Mouse (Mus musculus) cerebellum, adult 2 months (tissue): ENCODE measurements around the gene Rere. TPM values are rescaled to one million over a fixed set of nuclear protein-coding genes. Genes with fewer than 3 reads are reported as not detected.
"Not testable (repeated sequence)": the region's sequence is repeated elsewhere in the genome, so short reads cannot be mapped to it uniquely, and the experiment has no call there.

ENCODE experiments used
- DNase-seq, 2 experiments: peaks; one replicate each; pipeline ENCODE4 v3.0.0; 2021
- H3K27ac ChIP-seq: fragments of 200-500 bp; 2 replicates; pipeline ENCODE4 v1.5.1; 2012; ENCODE audit warnings: low read length, control low read depth, inconsistent platforms; ENCODE audit not compliant: insufficient read depth
- H3K27me3 ChIP-seq: fragments of 200-500 bp; 2 replicates; pipeline ENCODE4 v1.6.1; 2012; ENCODE audit warnings: inconsistent platforms, mild to moderate bottlenecking, low read length, moderate library complexity; ENCODE audit not compliant: control insufficient read depth, insufficient read depth
- H3K4me1 ChIP-seq: fragments of 200-500 bp; 2 replicates; pipeline ENCODE4 v1.6.1; 2011; ENCODE audit warnings: low read length; ENCODE audit not compliant: control insufficient read depth, insufficient read depth
- H3K4me3 ChIP-seq: fragments of 200-500 bp; replicated peaks from 2 replicates; pipeline ENCODE3; 2011; ENCODE audit warnings: mild to moderate bottlenecking, low read depth, low read length, control low read depth; ENCODE audit not compliant: insufficient read depth
- CTCF ChIP-seq: fragments of 200-500 bp; IDR thresholded peaks from 2 replicates; pipeline ENCODE4 v1.5.1; 2011; ENCODE audit warnings: low read depth, mild to moderate bottlenecking, control low read depth, low read length, moderate library complexity, borderline replicate concordance; ENCODE audit not compliant: insufficient read depth
- POLR2A ChIP-seq: fragments of 200-500 bp; IDR thresholded peaks from 2 replicates; pipeline ENCODE4 v1.6.1; 2011; ENCODE audit warnings: low read length, control low read depth, borderline replicate concordance; ENCODE audit not compliant: insufficient read depth
- WGBS: fragments of 180-500 bp; shearing (Covaris S2); methylation state at CpG from one replicate; pipeline ENCODE4 v1.1.7; 2018; 5-methylcytosine and 5-hydroxymethylcytosine counted together
- polyA plus RNA-seq: library from polyadenylated mRNA; depleted of rRNA; stranded (reverse); fragments of >200 nt; gene quantifications from 2 replicates; pipeline ENCODE4 v1.2.3, GENCODE M21; 2012

Gene Rere
- polyA plus RNA-seq, 1 experiment = 69.1 TPM

- no peaks in the 10 kb centered on the region for H3K27me3 ChIP-seq
- no peak for DNase-seq
- H3K4me1 ChIP-seq = peaks cover 12% of the 10 kb centered on the region
- TF ChIP-seq POLR2A (no peak), CTCF (no peak)
- no peak overlapping the region for H3K4me3 ChIP-seq
- 78% methylated on average over 7 of the region's 7 CpGs for WGBS
- no peak overlapping the region for H3K27ac ChIP-seq
Measured at GRCm38 (mm10) chr4:150531869-150532268, 250.4 kb downstream of the Rere start.

DNA sequence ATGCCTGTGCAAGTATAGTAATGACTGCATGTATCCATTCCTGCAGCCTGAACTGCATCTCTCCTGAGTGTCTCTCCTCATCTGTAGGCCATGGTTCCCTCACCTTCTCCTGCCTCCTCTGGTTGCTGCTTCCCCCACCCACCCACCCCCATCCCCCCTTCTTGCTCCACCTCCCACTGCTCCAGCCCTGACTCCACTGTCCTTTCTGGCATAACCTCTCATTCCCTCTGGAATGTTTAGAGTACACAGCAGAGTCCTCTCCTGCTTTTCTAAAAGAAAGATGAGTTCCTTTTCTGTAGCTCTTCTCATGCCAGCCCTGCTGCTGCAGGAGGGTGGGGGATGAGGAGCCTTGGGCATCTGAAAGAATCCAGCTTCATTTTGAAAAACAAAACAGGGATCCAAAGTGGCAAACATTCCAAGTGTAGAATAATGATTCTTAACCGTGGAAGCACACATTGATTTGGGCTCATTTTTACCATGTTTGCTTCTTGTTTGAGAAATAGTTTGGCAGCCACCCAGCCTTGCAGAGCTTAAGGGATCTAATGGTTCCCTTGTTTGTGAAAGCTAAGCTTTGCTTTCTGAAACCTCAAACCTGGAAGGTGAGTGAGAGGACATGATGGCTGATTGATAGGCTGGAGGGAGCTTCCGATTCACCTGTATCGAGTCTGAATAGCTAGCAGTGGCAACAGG lies 255.5 kb downstream of the Rere start:
- Histone ChIP-seq H3K27me3 (no peaks in the 10 kb centered on the region), H3K27ac (no peak overlapping the region), H3K4me1 (no peaks in the 10 kb centered on the region), H3K4me3 (no peak overlapping the region)
- no peak for TF ChIP-seq POLR2A
- no peak for TF ChIP-seq CTCF
- DNase-seq = no peak
- 81% methylated on average over 3 of the region's 3 CpGs for WGBS

DNA sequence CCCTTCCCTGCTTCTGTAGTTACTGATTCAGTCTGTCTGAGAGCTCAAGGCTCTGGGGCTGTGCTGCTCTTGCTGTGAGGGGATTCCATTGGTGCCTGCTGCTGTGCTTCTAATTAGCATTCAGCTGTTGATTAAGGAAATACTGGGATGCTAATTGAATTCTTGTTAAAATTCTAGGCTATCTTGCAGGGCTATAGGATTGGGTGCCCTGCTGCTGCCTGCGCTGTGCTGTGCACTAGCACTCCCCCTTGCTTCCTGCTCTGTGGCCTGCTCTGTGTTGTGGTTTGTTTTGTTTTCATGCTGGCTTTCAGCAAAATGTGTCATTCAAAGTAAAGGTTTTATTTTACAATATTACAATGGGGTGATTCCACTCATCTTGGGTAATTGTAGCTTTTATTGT lies 258.4 kb downstream of the Rere start:
- Histone ChIP-seq H3K4me3 (no peak overlapping the region), H3K4me1 (no peaks in the 10 kb centered on the region), H3K27me3 (no peaks in the 10 kb centered on the region), H3K27ac (no peak overlapping the region)
- DNase-seq = no peak
- WGBS = 88% methylated on average over 1 of the region's 1 CpGs
- TF ChIP-seq POLR2A (no peak), CTCF (no peak)

GRCm38 (mm10) chr4:150540392-150541094 lies 259.1 kb downstream of the Rere start:
- no peak for DNase-seq
- TF ChIP-seq POLR2A (no peak), CTCF (no peak)
- WGBS = 53% methylated on average over 5 of the region's 5 CpGs
- Histone ChIP-seq H3K27ac (no peak overlapping the region), H3K4me1 (no peaks in the 10 kb centered on the region), H3K4me3 (no peak overlapping the region), H3K27me3 (no peaks in the 10 kb centered on the region)

DNA sequence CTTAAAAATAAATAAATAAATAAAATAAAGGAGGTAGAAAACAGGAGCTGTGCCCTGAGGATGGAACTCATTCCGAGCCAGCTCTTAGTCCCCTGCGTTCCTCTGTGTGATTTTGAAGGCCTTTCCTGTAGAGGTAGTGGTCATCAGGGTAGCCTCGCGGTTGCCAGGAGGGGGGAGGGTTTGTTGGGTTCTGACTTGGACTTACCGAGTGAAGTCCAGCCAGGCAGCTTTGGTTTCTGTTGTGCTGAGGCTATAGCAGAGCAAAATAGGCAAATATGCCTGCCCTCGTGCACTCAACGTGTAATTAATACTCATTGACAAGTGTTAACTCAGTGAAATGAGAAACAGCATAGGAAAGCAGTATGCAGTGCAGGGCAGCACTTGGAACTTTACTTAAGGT lies 262.8 kb downstream of the Rere start:
- Histone ChIP-seq H3K4me3 (no peak overlapping the region), H3K27ac (no peak overlapping the region), H3K4me1 (no peaks in the 10 kb centered on the region), H3K27me3 (no peaks in the 10 kb centered on the region)
- no peak for DNase-seq
- 65% methylated on average over 7 of the region's 7 CpGs for WGBS
- TF ChIP-seq POLR2A (no peak), CTCF (no peak)

- Histone ChIP-seq H3K27me3 (no peaks in the 10 kb centered on the region), H3K27ac (no peak overlapping the region), H3K4me1 (no peaks in the 10 kb centered on the region), H3K4me3 (no peak overlapping the region)
- DNase-seq = no peak
- TF ChIP-seq POLR2A = no peak
- TF ChIP-seq CTCF = no peak
- WGBS = 77% methylated on average over 10 of the region's 10 CpGs
Measured at GRCm38 (mm10) chr4:150544652-150545258, 263.3 kb downstream of the Rere start.

- no peak for DNase-seq
- WGBS = 62% methylated on average over 7 of the region's 7 CpGs
- Histone ChIP-seq H3K27ac (no peak overlapping the region), H3K4me3 (no peak overlapping the region), H3K4me1 (no peaks in the 10 kb centered on the region), H3K27me3 (no peaks in the 10 kb centered on the region)
- TF ChIP-seq POLR2A (no peak), CTCF (no peak)
Measured at GRCm38 (mm10) chr4:150545775-150546174, 264.3 kb downstream of the Rere start.

GRCm38 (mm10) chr4:150546296-150546695 lies 264.9 kb downstream of the Rere start:
- not testable (repeated sequence) for H3K27me3 ChIP-seq, H3K4me1 ChIP-seq, DNase-seq, H3K27ac ChIP-seq, H3K4me3 ChIP-seq
- WGBS = 90% methylated on average over 4 of the region's 4 CpGs
